ENCODE assay signal across 9 mouse cellular contexts in the genomic region with DNA sequence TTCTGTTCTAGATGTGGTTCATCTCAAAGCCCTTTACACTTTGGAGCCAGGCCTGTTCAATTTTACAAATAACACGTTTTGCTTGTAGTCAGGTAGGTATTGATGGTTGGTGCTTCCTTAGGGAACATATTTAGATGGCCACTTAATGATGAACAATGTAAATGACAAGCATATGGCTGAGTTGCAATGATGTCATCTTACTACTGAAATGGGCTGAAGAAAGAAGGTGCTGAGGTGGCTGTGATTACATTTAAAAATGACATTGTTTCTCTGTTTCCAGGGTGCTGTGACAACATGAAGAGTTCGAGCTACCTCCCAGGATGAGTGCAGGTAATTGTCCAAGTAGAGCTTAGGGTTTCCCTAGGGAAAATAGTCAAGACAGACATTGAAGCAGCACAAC. TPM values are rescaled to one million over a fixed set of nuclear protein-coding genes. Genes with fewer than 3 reads are reported as not detected.
DNase-seq lines count a peak whose midpoint lies in the region; ATAC-seq and TF ChIP-seq lines count a peak whose summit lies in the region.
"Had no signal": no experiment of that assay in that cellular context is flagged by ENCODE, and none has a peak within 500 bp of the region (broad histone marks: within the 10 kb centered on the region; RNA-seq: fewer than 3 reads in every experiment).

No protein-coding gene starts in this region.

- no peak for ATAC-seq in kidney, embryonic 15.5 days (replicated peaks; ENCODE audit: low FRiP score)
- ATAC-seq in hindbrain, embryonic 15.5 days (ENCODE audit: low FRiP score, low read depth): no peak
- ATAC-seq in midbrain, embryonic 15.5 days (replicated peaks): no peak
- ATAC-seq in granulocyte monocyte progenitor cell, adult 5-6 weeks (replicated peaks; ENCODE audit: poor library complexity, severe bottlenecking): no peak

- H3K9me3 ChIP-seq in kidney, embryonic 15.5 days (replicated peaks): no peaks in the 10 kb centered on the region
- no peaks in the 10 kb centered on the region for H3K9me3 ChIP-seq in hindbrain, embryonic 15.5 days
- H3K9me3 ChIP-seq in midbrain, embryonic 15.5 days: no peaks in the 10 kb centered on the region

- no peak for TF ChIP-seq POLR2A in bone marrow macrophage, adult 2 months (IDR thresholded peaks at IDR 0.05; ENCODE audit: borderline replicate concordance, low read depth, low read length)

- no peak for DNase-seq in kidney, adult 9 months
- DNase-seq in thymus, postnatal 25 days: no peak
- DNase-seq in frontal cortex, postnatal 25 days (ENCODE audit: low spot score in 2 of 2): no peak
- DNase-seq: gastrocnemius, postnatal 25 days had no signal

- H3K36me3 ChIP-seq in kidney, embryonic 15.5 days: peaks cover 31% of the 10 kb centered on the region
- peaks cover 28% of the 10 kb centered on the region for H3K36me3 ChIP-seq in hindbrain, embryonic 15.5 days
- peaks cover 8% of the 10 kb centered on the region for H3K36me3 ChIP-seq in midbrain, embryonic 15.5 days (replicated peaks)

- peak overlapping the region; percentile 70 for H3K4me2 ChIP-seq in kidney, embryonic 15.5 days
- peak overlapping the region; percentile 61 for H3K4me2 ChIP-seq in hindbrain, embryonic 15.5 days
- H3K4me2 ChIP-seq in midbrain, embryonic 15.5 days: peak overlapping the region; percentile 69

- H3K9ac ChIP-seq in kidney, embryonic 15.5 days: peak overlapping the region; percentile 96
- H3K9ac ChIP-seq in hindbrain, embryonic 15.5 days: peak overlapping the region; percentile 75
- peak overlapping the region; percentile 91 for H3K9ac ChIP-seq in midbrain, embryonic 15.5 days

- H3K27me3 ChIP-seq in kidney, embryonic 15.5 days: no peaks in the 10 kb centered on the region
- H3K27me3 ChIP-seq in hindbrain, embryonic 15.5 days: no peaks in the 10 kb centered on the region
- H3K27me3 ChIP-seq in midbrain, embryonic 15.5 days (replicated peaks): no peaks in the 10 kb centered on the region

- TF ChIP-seq CTCF in bone marrow macrophage, adult 2 months (IDR thresholded peaks at IDR 0.05; ENCODE audit: low read depth, low read length): no peak

- H3K27ac ChIP-seq in kidney, embryonic 15.5 days: peak overlapping the region; percentile 94
- H3K27ac ChIP-seq in bone marrow macrophage, adult 2 months (ENCODE audit: insufficient read depth, low read depth, low read length): peak overlapping the region; percentile 72
- peak overlapping the region; percentile 80; the same call in 1 of the 2 replicates for H3K27ac ChIP-seq in hindbrain, embryonic 15.5 days (replicated peaks)
- H3K27ac ChIP-seq in midbrain, embryonic 15.5 days: peak overlapping the region; percentile 79; the same call in 1 of the 2 replicates

- peaks cover 36% of the 10 kb centered on the region for H3K4me1 ChIP-seq in kidney, embryonic 15.5 days
- H3K4me1 ChIP-seq in bone marrow macrophage, adult 2 months (ENCODE audit: control insufficient read depth, insufficient read depth, low read length): peaks cover 9% of the 10 kb centered on the region
- peaks cover 36% of the 10 kb centered on the region for H3K4me1 ChIP-seq in hindbrain, embryonic 15.5 days (replicated peaks)
- H3K4me1 ChIP-seq in midbrain, embryonic 15.5 days: peaks cover 32% of the 10 kb centered on the region

- WGBS in kidney, embryonic 15.5 days: 3% methylated on average over 2 of the region's 2 CpGs
- 3% methylated on average over 2 of the region's 2 CpGs for WGBS in hindbrain, embryonic 15.5 days
- 1% methylated on average over 2 of the region's 2 CpGs for whole genome bisulfite sequencing in midbrain, embryonic 15.5 days

- peak overlapping the region; percentile 84 for H3K4me3 ChIP-seq in kidney, embryonic 15.5 days (replicated peaks)
- peak overlapping the region; percentile 80 for H3K4me3 ChIP-seq in bone marrow macrophage, adult 2 months (ENCODE audit: insufficient read depth, low read length)
- peak overlapping the region; percentile 71 for H3K4me3 ChIP-seq in hindbrain, embryonic 15.5 days
- peak overlapping the region; percentile 82 for H3K4me3 ChIP-seq in midbrain, embryonic 15.5 days

RNA-seq across cellular contexts. Expression of gene Slc3a2, which starts 1.2 kb away (rescaled TPM):
- 115 and 123 TPM in 2 replicates for polyA plus RNA-seq in kidney, embryonic 15.5 days (2015; fragmentation: Nextera tagmentation; extraction: Ambion mirVana)
- polyA plus RNA-seq in bone marrow macrophage, adult 2 months (2012; ENCODE audit: insufficient read depth, insufficient read length, missing spikeins): 160 and 172 TPM in 2 replicates
- 170 and 175 TPM in 2 replicates for polyA plus RNA-seq in hindbrain, embryonic 15.5 days (2015; fragmentation: Nextera tagmentation; extraction: Ambion mirVana)
- polyA plus RNA-seq in midbrain, embryonic 15.5 days (2015; fragmentation: Nextera tagmentation; extraction: Ambion mirVana): 165 and 174 TPM in 2 replicates
- 60.1 and 70.1 TPM in 2 replicates for total RNA-seq in granulocyte monocyte progenitor cell, adult 5-6 weeks (2014; fragmentation: Nextera tagmentation)
- total RNA-seq in granulocyte monocyte progenitor cell, adult 5-6 weeks (2017): 78.5 and 87.2 TPM in 2 replicates

RNA-seq across cellular contexts. Expression of gene Wdr74, which starts 11.2 kb away (rescaled TPM):
- 90.1 and 94.2 TPM in 2 replicates for polyA plus RNA-seq in kidney, embryonic 15.5 days (2015; fragmentation: Nextera tagmentation; extraction: Ambion mirVana)
- polyA plus RNA-seq in bone marrow macrophage, adult 2 months (2012; ENCODE audit: insufficient read depth, insufficient read length, missing spikeins): 22.2 and 25.8 TPM in 2 replicates
- 91.9 and 96.1 TPM in 2 replicates for polyA plus RNA-seq in hindbrain, embryonic 15.5 days (2015; fragmentation: Nextera tagmentation; extraction: Ambion mirVana)
- polyA plus RNA-seq in midbrain, embryonic 15.5 days (2015; fragmentation: Nextera tagmentation; extraction: Ambion mirVana): 100.0 and 103 TPM in 2 replicates
- total RNA-seq in granulocyte monocyte progenitor cell, adult 5-6 weeks (2014; fragmentation: Nextera tagmentation): 122 and 136 TPM in 2 replicates
- 96.6 and 196 TPM in 2 replicates for total RNA-seq in granulocyte monocyte progenitor cell, adult 5-6 weeks (2017)

RNA-seq across cellular contexts. Expression of gene 1700092M07Rik, which starts 16.1 kb away (rescaled TPM):
- polyA plus RNA-seq in kidney, embryonic 15.5 days (2015; fragmentation: Nextera tagmentation; extraction: Ambion mirVana): 2.0 and 2.6 TPM in 2 replicates
- polyA plus RNA-seq in bone marrow macrophage, adult 2 months (2012; ENCODE audit: insufficient read depth, insufficient read length, missing spikeins): not detected in 2 replicates
- 1.3 and 1.7 TPM in 2 replicates for polyA plus RNA-seq in hindbrain, embryonic 15.5 days (2015; fragmentation: Nextera tagmentation; extraction: Ambion mirVana)
- polyA plus RNA-seq in midbrain, embryonic 15.5 days (2015; fragmentation: Nextera tagmentation; extraction: Ambion mirVana): 1.5 and 1.7 TPM in 2 replicates
- total RNA-seq in granulocyte monocyte progenitor cell, adult 5-6 weeks (2014; fragmentation: Nextera tagmentation): not detected in 2 replicates
- total RNA-seq in granulocyte monocyte progenitor cell, adult 5-6 weeks (2017): 2.5 TPM in 2 replicates
- total RNA-seq: gastrocnemius, postnatal 25 days had no signal

RNA-seq across cellular contexts. Expression of gene Stx5a, which starts 16.8 kb away (rescaled TPM):
- polyA plus RNA-seq in kidney, embryonic 15.5 days (2015; fragmentation: Nextera tagmentation; extraction: Ambion mirVana): 132 and 145 TPM in 2 replicates
- polyA plus RNA-seq in bone marrow macrophage, adult 2 months (2012; ENCODE audit: insufficient read depth, insufficient read length, missing spikeins): 84.2 and 100 TPM in 2 replicates
- polyA plus RNA-seq in hindbrain, embryonic 15.5 days (2015; fragmentation: Nextera tagmentation; extraction: Ambion mirVana): 113 and 122 TPM in 2 replicates
- polyA plus RNA-seq in midbrain, embryonic 15.5 days (2015; fragmentation: Nextera tagmentation; extraction: Ambion mirVana): 121 and 123 TPM in 2 replicates
- total RNA-seq in granulocyte monocyte progenitor cell, adult 5-6 weeks (2014; fragmentation: Nextera tagmentation): 63.4 and 64.7 TPM in 2 replicates
- 43.0 and 62.0 TPM in 2 replicates for total RNA-seq in granulocyte monocyte progenitor cell, adult 5-6 weeks (2017)

RNA-seq across cellular contexts. Expression of gene Nxf1, which starts 32.5 kb away (rescaled TPM):
- 183 and 189 TPM in 2 replicates for polyA plus RNA-seq in kidney, embryonic 15.5 days (2015; fragmentation: Nextera tagmentation; extraction: Ambion mirVana)
- polyA plus RNA-seq in bone marrow macrophage, adult 2 months (2012; ENCODE audit: insufficient read depth, insufficient read length, missing spikeins): 142 and 162 TPM in 2 replicates
- polyA plus RNA-seq in hindbrain, embryonic 15.5 days (2015; fragmentation: Nextera tagmentation; extraction: Ambion mirVana): 142 and 145 TPM in 2 replicates
- polyA plus RNA-seq in midbrain, embryonic 15.5 days (2015; fragmentation: Nextera tagmentation; extraction: Ambion mirVana): 161 and 171 TPM in 2 replicates
- 268 and 347 TPM in 2 replicates for total RNA-seq in granulocyte monocyte progenitor cell, adult 5-6 weeks (2014; fragmentation: Nextera tagmentation)
- total RNA-seq in granulocyte monocyte progenitor cell, adult 5-6 weeks (2017): 89.4 and 113 TPM in 2 replicates
